Mouse (Mus musculus) naive thymus-derived CD4-positive, alpha-beta T cell, adult 2 months (primary cell): ENCODE measurements around the gene Lypd4.
A peak's percentile ranks its signal among the peaks of the same experiment; 100 is the strongest.

Experiments used
- DNase-seq: peaks from one replicate; pipeline ENCODE4 v3.0.0-alpha.2; 2011; ENCODE audit warnings: low read depth

Lypd4 gene

GRCm38 (mm10) chr7:24887096-24887495 lies 17.4 kb upstream of the Lypd4 start:
- no peak for DNase-seq

GRCm38 (mm10) chr7:24886308-24886633 lies 16.5 kb upstream of the Lypd4 start:
- no peak for DNase-seq

GRCm38 (mm10) chr7:24885468-24886307 lies 15.9 kb upstream of the Lypd4 start:
- DNase-seq, result peak; percentile 30

- DNase-seq, result no peak
Observed at GRCm38 (mm10) chr7:24884693-24885291, 15.1 kb upstream of the Lypd4 start.

GRCm38 (mm10) chr7:24883896-24884692 lies 14.4 kb upstream of the Lypd4 start, which contains the start of gene Rps19:
TSS of gene Rps19 (plus strand) at chr7:24884371.
- DNase-seq, result peak; percentile 99

- DNase-seq, result no peak
Observed at GRCm38 (mm10) chr7:24882416-24883199, 12.9 kb upstream of the Lypd4 start.

- no peak for DNase-seq
Observed at GRCm38 (mm10) chr7:24879620-24880019, 9.9 kb upstream of the Lypd4 start.

- no peak for DNase-seq
Observed at GRCm38 (mm10) chr7:24877588-24877987, 7.8 kb upstream of the Lypd4 start.

- DNase-seq, result no peak
Observed at GRCm38 (mm10) chr7:24869080-24869479, 661 bp downstream of the Lypd4 start.

- no peak for DNase-seq
Observed at GRCm38 (mm10) chr7:24864156-24864555, 5.6 kb downstream of the Lypd4 start.

GRCm38 (mm10) chr7:24862853-24863252 lies 6.9 kb downstream of the Lypd4 start:
- DNase-seq, result no peak

GRCm38 (mm10) chr7:24861913-24862312 lies 7.8 kb downstream of the Lypd4 start, which contains the start of gene Gm9844:
TSS of gene Gm9844 (plus strand) at chr7:24862213.
- no peak for DNase-seq

- no peak for DNase-seq
Observed at GRCm38 (mm10) chr7:24859234-24859633, 10.5 kb downstream of the Lypd4 start.

GRCm38 (mm10) chr7:24856460-24857120 lies 13.2 kb downstream of the Lypd4 start:
- DNase-seq, result no peak

- DNase-seq, result no peak
Observed at GRCm38 (mm10) chr7:24853695-24854094, 16.0 kb downstream of the Lypd4 start.

GRCm38 (mm10) chr7:24853233-24853563 lies 16.5 kb downstream of the Lypd4 start:
- no peak for DNase-seq

- DNase-seq, result no peak
Observed at GRCm38 (mm10) chr7:24852557-24853232, 17.0 kb downstream of the Lypd4 start.

GRCm38 (mm10) chr7:24851596-24852325 lies 18.0 kb downstream of the Lypd4 start:
- no peak for DNase-seq

- DNase-seq, result no peak
Observed at GRCm38 (mm10) chr7:24850899-24851303, 18.8 kb downstream of the Lypd4 start.

- no peak for DNase-seq
Observed at GRCm38 (mm10) chr7:24850162-24850561, 19.6 kb downstream of the Lypd4 start.
